Mouse (Mus musculus) urinary bladder, adult 2 months (tissue): ENCODE data around the gene Csnk2b. TPM values are rescaled to one million over a fixed set of nuclear protein-coding genes. Genes with fewer than 3 reads are reported as not detected.
"Not testable (repeated sequence)": the region's sequence is repeated elsewhere in the genome, so short reads cannot be mapped to it uniquely, and the experiment has no call there.

ENCODE experiments used
- DNase-seq: peaks from one replicate; pipeline ENCODE4 v3.0.0; 2022; ENCODE audit warnings: low spot score
- polyA plus RNA-seq: library from polyadenylated mRNA; depleted of rRNA; stranded (reverse); fragments of >200 nt; gene quantifications from 2 replicates; pipeline ENCODE4 v1.2.3, GENCODE M21; 2012

The Csnk2b gene
- polyA plus RNA-seq, 1 experiment, result 116 TPM

- DNase-seq, result no peak
These were observed 31.2 kb upstream of the Csnk2b start for GRCm38 (mm10) chr17:35153077-35153476.

GRCm38 (mm10) chr17:35152121-35152520, 30.3 kb upstream of the Csnk2b start:
- DNase-seq, result no peak

GRCm38 (mm10) chr17:35147922-35148639, 26.2 kb upstream of the Csnk2b start:
- no peak for DNase-seq

- DNase-seq, result no peak
These were observed 25.5 kb upstream of the Csnk2b start for GRCm38 (mm10) chr17:35147348-35147747.

- DNase-seq, result no peak
These were observed 24.3 kb upstream of the Csnk2b start for GRCm38 (mm10) chr17:35146139-35146538.

GRCm38 (mm10) chr17:35141971-35142370, 20.1 kb upstream of the Csnk2b start:
- no peak for DNase-seq

- no peak for DNase-seq
These were observed 18.7 kb upstream of the Csnk2b start for GRCm38 (mm10) chr17:35140490-35140996.

- DNase-seq, result no peak
These were observed 17.4 kb upstream of the Csnk2b start for GRCm38 (mm10) chr17:35139269-35139668.

GRCm38 (mm10) chr17:35135591-35136320, 13.9 kb upstream of the Csnk2b start:
- DNase-seq, result no peak

- DNase-seq, result peak; percentile 97
These were observed 13.1 kb upstream of the Csnk2b start, which contains the start of gene Bag6 for GRCm38 (mm10) chr17:35134801-35135590. TSS of gene Bag6 (plus strand) at chr17:35135178.

- DNase-seq, result no peak
These were observed 11.7 kb upstream of the Csnk2b start for GRCm38 (mm10) chr17:35133517-35133916.

- no peak for DNase-seq
These were observed 10.3 kb upstream of the Csnk2b start for GRCm38 (mm10) chr17:35132174-35132560.

- DNase-seq, result no peak
These were observed 9.8 kb upstream of the Csnk2b start, which contains the start of gene Apom for GRCm38 (mm10) chr17:35131500-35132173. TSS of gene Apom (minus strand) at chr17:35132050.

- DNase-seq, result no peak
These were observed 9.2 kb upstream of the Csnk2b start for GRCm38 (mm10) chr17:35131038-35131437.

- no peak for DNase-seq
These were observed 7.1 kb upstream of the Csnk2b start for GRCm38 (mm10) chr17:35128996-35129395.

- no peak for DNase-seq
These were observed 5.2 kb upstream of the Csnk2b start for GRCm38 (mm10) chr17:35127017-35127416.

GRCm38 (mm10) chr17:35126206-35126611, 4.4 kb upstream of the Csnk2b start, which contains the start of gene D17H6S53E:
TSS of gene D17H6S53E (plus strand) at chr17:35126373.
- DNase-seq, result peak; percentile 75

GRCm38 (mm10) chr17:35125578-35125977, 3.7 kb upstream of the Csnk2b start:
- DNase-seq, result no peak

GRCm38 (mm10) chr17:35125081-35125480, 3.2 kb upstream of the Csnk2b start:
- no peak for DNase-seq

GRCm38 (mm10) chr17:35124261-35124896, 2.5 kb upstream of the Csnk2b start:
- not testable (repeated sequence) for DNase-seq

GRCm38 (mm10) chr17:35123287-35123686, 1.4 kb upstream of the Csnk2b start:
- not testable (repeated sequence) for DNase-seq
